18 mouse cellular contexts compared by ENCODE assay signal in genomic region chr10:74307035-74307434, GRCm38 (mm10).
"Had no signal": no experiment of that assay in that cellular context is flagged by ENCODE, and none has a peak within 500 bp of the region (broad histone marks: within the 10 kb centered on the region; RNA-seq: fewer than 3 reads in every experiment).

No protein-coding gene starts in this region.

- H3K27me3 ChIP-seq: liver, embryonic 13.5 days; midbrain, embryonic 12.5 days; midbrain, embryonic 15.5 days; neural tube, embryonic 13.5 days had no signal

- H3K4me3 ChIP-seq: liver, embryonic 13.5 days; midbrain, embryonic 12.5 days; midbrain, embryonic 15.5 days; myocyte; neural tube, embryonic 13.5 days had no signal

- H3K4me1 ChIP-seq: liver, embryonic 13.5 days; midbrain, embryonic 12.5 days; midbrain, embryonic 15.5 days; neural tube, embryonic 13.5 days had no signal

- ATAC-seq: midbrain, embryonic 15.5 days had no signal

- H3K36me3 ChIP-seq: liver, embryonic 13.5 days; midbrain, embryonic 12.5 days; midbrain, embryonic 15.5 days; neural tube, embryonic 13.5 days had no signal

- H3K9me3 ChIP-seq: liver, embryonic 13.5 days; midbrain, embryonic 12.5 days; midbrain, embryonic 15.5 days; neural tube, embryonic 13.5 days had no signal

- H3K27ac ChIP-seq: liver, embryonic 13.5 days; midbrain, embryonic 12.5 days; midbrain, embryonic 15.5 days; neural tube, embryonic 13.5 days; stomach, postnatal 0 days had no signal

- H3K9ac ChIP-seq: liver, embryonic 13.5 days; midbrain, embryonic 12.5 days; midbrain, embryonic 15.5 days; neural tube, embryonic 13.5 days had no signal

- DNase-seq: kidney, adult 9 months; kidney, postnatal 14 days; kidney, postnatal 4 days; liver, embryonic 13.5 days; lung, adult 2 months; lung, postnatal 14 days; lung, postnatal 4 days; right cerebral cortex, adult 18-20 months; right cerebral cortex, postnatal 14 days; right cerebral cortex, postnatal 4 days; thymus, adult 2 months; thymus, postnatal 14 days; thymus, postnatal 4 days had no signal

- H3K4me2 ChIP-seq: liver, embryonic 13.5 days; midbrain, embryonic 12.5 days; midbrain, embryonic 15.5 days; neural tube, embryonic 13.5 days had no signal
